Mouse (Mus musculus) skeletal muscle tissue, adult 2 months (tissue): ENCODE data around the gene Pdzd3.

Source experiments
- DNase-seq: peaks from one replicate; pipeline ENCODE4 v3.0.0-alpha.2; 2012; ENCODE audit warnings: low read depth, low spot score

Pdzd3 gene

DNA sequence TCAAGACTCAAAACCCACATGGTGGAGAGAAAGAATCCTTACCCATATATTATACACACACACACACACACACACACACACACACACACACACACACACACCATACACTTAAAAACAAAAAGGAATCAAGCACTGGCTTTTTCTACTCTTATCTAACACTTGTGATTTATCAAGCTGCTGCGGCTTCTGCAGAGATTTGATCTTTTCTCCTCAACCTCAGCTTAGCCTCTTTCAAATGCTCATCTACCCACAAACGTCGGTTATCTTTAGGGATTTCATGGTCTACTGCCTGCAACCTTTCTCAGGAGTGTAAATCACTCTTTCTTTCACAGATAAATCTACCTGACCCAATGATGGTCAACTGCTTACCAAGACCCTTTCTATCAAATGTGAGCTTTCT, 50.8 kb downstream of the Pdzd3 start:
- DNase-seq = no peak

GRCm38 (mm10) chr9:44199580-44199979, 51.7 kb downstream of the Pdzd3 start:
- DNase-seq = no peak

DNA sequence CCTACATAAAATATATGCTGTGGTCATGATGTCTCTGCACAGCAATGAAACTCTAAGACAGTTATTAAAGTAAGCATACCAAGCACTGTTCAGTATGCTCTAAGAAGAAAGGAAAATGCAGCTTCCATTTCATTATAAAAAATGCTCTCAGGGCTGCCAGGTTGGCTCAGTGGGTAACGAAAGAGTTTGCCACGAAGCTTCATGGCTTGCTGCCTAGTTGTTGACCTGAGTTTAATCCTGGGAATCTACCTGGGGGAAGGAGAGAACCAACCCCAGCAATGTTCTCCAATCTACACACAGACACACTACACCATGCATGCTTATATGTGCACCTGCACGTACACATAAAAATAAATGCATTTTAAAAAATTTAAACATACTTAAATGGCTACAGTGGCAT, 52.1 kb downstream of the Pdzd3 start:
- no peak for DNase-seq
